Mouse (Mus musculus) cerebellum, postnatal 14 days (tissue): ENCODE measurements around the gene Psat1.

Source experiments
- DNase-seq, 2 experiments: peaks; one replicate each; pipeline ENCODE4 v3.0.0; 2021; ENCODE audit warnings: mixed read lengths in 2 of 2

Psat1 gene

DNA sequence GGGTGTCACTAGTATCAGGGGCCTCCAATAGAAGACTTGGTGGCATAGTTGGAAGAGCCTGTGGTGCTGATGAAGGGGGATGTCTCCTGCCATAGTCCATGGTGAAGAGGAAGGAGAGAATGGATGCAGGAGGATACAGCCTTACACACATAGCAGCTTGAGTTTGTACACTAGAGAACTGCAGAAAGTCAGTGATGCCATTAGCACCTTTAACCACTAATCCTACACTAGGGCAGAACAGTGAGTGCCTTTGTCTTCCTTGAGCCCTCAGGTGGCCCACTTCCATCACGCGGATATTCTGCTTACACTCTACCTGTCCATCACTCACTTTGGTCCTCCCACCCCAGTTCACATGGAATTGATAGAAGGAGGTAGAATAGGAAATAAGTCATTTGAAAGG lies 83.0 kb downstream of the Psat1 start:
- DNase-seq, result no peak

DNA sequence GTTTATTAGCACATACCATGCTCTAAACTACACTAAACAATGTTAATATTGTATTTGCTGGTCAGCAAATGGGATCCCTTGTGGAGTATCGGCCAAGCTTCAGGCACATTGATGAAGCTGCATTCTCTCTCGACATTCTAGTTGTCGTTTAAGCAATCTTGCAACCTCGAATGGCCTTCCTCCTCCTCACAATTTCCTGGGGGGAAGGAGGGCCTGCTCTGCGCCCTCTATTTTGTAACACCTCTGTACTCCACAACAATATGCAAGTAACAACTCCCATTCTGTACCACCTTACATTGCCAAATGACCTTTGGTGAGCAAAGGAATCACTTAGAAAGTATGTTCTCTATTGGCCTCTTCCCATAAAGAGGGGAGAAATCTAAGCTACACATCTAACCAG lies 91.8 kb downstream of the Psat1 start:
- DNase-seq, result no peak
